In genomic region chr4:106848290-106849092, GRCm38 (mm10) we compare ENCODE assay signal across 8 mouse cellular contexts. TPM values are rescaled to one million over a fixed set of nuclear protein-coding genes. Genes with fewer than 3 reads are reported as not detected.
DNase-seq lines count a peak whose midpoint lies in the region; ATAC-seq lines count a peak whose summit lies in the region.

No protein-coding gene starts in this region.

- no peaks in the 10 kb centered on the region for H3K36me3 ChIP-seq in heart, embryonic 10.5 days
- no peaks in the 10 kb centered on the region for H3K36me3 ChIP-seq in forebrain, embryonic 16.5 days (ENCODE audit: control insufficient read depth, insufficient read depth)
- no peaks in the 10 kb centered on the region for H3K36me3 ChIP-seq in midbrain, embryonic 16.5 days (ENCODE audit: control insufficient read depth, insufficient read depth, low read length)

- no peaks in the 10 kb centered on the region for H3K27me3 ChIP-seq in heart, embryonic 10.5 days (ENCODE audit: insufficient read depth, poor library complexity, severe bottlenecking)
- H3K27me3 ChIP-seq in forebrain, embryonic 16.5 days (replicated peaks; ENCODE audit: control insufficient read depth, insufficient read depth, low read length) = no peaks in the 10 kb centered on the region
- H3K27me3 ChIP-seq in midbrain, embryonic 16.5 days (ENCODE audit: control insufficient read depth, insufficient read depth, low read depth, low read length) = no peaks in the 10 kb centered on the region

- H3K4me1 ChIP-seq in heart, embryonic 10.5 days = peaks cover 28% of the 10 kb centered on the region
- peaks cover 14% of the 10 kb centered on the region for H3K4me1 ChIP-seq in forebrain, embryonic 16.5 days (replicated peaks; ENCODE audit: control insufficient read depth, insufficient read depth, low read length)
- H3K4me1 ChIP-seq in midbrain, embryonic 16.5 days (ENCODE audit: control insufficient read depth, insufficient read depth, low read length) = peaks cover 6% of the 10 kb centered on the region; the same call in 1 of the 2 replicates

- no peaks in the 10 kb centered on the region for H3K9me3 ChIP-seq in heart, embryonic 10.5 days
- no peaks in the 10 kb centered on the region for H3K9me3 ChIP-seq in forebrain, embryonic 16.5 days (ENCODE audit: control insufficient read depth, low read length)
- H3K9me3 ChIP-seq in midbrain, embryonic 16.5 days (replicated peaks; ENCODE audit: control insufficient read depth, low read length, poor library complexity, severe bottlenecking) = no peaks in the 10 kb centered on the region

- 44% methylated on average over 12 of the region's 12 CpGs for WGBS in heart, embryonic 10.5 days
- WGBS in forebrain, embryonic 16.5 days = 32% methylated on average over 12 of the region's 12 CpGs
- WGBS in midbrain, embryonic 16.5 days = 52% methylated on average over 12 of the region's 12 CpGs

- peak overlapping the region; percentile 48 for H3K4me3 ChIP-seq in heart, embryonic 10.5 days
- no peak overlapping the region for H3K4me3 ChIP-seq in forebrain, embryonic 16.5 days (replicated peaks; ENCODE audit: low read length)
- H3K4me3 ChIP-seq in midbrain, embryonic 16.5 days (ENCODE audit: low read depth, low read length) = no peak overlapping the region

- ATAC-seq in forebrain, embryonic 16.5 days = peak; percentile 53; the same call in 1 of the 2 replicates
- peak; percentile 68; the same call in 1 of the 2 replicates for ATAC-seq in midbrain, embryonic 16.5 days

- H3K4me2 ChIP-seq in forebrain, embryonic 16.5 days (ENCODE audit: low read length) = no peak overlapping the region; the same call in 1 of the 2 replicates
- no peak overlapping the region for H3K4me2 ChIP-seq in midbrain, embryonic 16.5 days (ENCODE audit: low read length)

- peak; percentile 70 for DNase-seq in heart, embryonic 10.5 days (ENCODE audit: low spot score)
- DNase-seq in heart, adult 11 months = no peak
- DNase-seq in brain, adult 2 months (ENCODE audit: low read depth, low spot score) = peak; percentile 44
- DNase-seq in kidney, postnatal 14 days = peak; percentile 26
- DNase-seq in frontal cortex, postnatal 36 days (ENCODE audit: low spot score in 2 of 2) = no peak
- DNase-seq in B cell, adult 2 months = no peak

- H3K27ac ChIP-seq in heart, embryonic 10.5 days = peak overlapping the region; percentile 92
- H3K27ac ChIP-seq in forebrain, embryonic 16.5 days (ENCODE audit: low read length) = no peak overlapping the region
- H3K27ac ChIP-seq in midbrain, embryonic 16.5 days (ENCODE audit: low read length) = no peak overlapping the region

- H3K9ac ChIP-seq in forebrain, embryonic 16.5 days (replicated peaks; ENCODE audit: low read depth, low read length) = no peak overlapping the region
- no peak overlapping the region for H3K9ac ChIP-seq in midbrain, embryonic 16.5 days (ENCODE audit: low read depth, low read length)

RNA-seq across cellular contexts. Expression of gene Acot11, which starts 43.7 kb away (rescaled TPM):
- 3.5 and 5.6 TPM in 2 replicates for polyA plus RNA-seq in heart, embryonic 10.5 days (2016; fragmentation: Nextera tagmentation; extraction: Ambion mirVana)
- 1.1 and 1.5 TPM in 2 replicates for polyA plus RNA-seq in forebrain, embryonic 16.5 days (2015; fragmentation: Nextera tagmentation; extraction: Ambion mirVana)
- 1.9 and 2.2 TPM in 2 replicates for polyA plus RNA-seq in midbrain, embryonic 16.5 days (2015; fragmentation: Nextera tagmentation; extraction: Ambion mirVana)

Comparison
In these comparisons a context has a peak if more than half of its experiments do, and no peak if none do; other contexts are left out.
1. DNase-seq: peak in heart, embryonic 10.5 days (single experiment), brain, adult 2 months (single experiment) and kidney, postnatal 14 days (single experiment); none in heart, adult 11 months (single experiment), frontal cortex, postnatal 36 days (0 of 2) and B cell, adult 2 months (0 of 2).